Mouse (Mus musculus): ENCODE results near the gene Sspn.

The Sspn gene

DNA sequence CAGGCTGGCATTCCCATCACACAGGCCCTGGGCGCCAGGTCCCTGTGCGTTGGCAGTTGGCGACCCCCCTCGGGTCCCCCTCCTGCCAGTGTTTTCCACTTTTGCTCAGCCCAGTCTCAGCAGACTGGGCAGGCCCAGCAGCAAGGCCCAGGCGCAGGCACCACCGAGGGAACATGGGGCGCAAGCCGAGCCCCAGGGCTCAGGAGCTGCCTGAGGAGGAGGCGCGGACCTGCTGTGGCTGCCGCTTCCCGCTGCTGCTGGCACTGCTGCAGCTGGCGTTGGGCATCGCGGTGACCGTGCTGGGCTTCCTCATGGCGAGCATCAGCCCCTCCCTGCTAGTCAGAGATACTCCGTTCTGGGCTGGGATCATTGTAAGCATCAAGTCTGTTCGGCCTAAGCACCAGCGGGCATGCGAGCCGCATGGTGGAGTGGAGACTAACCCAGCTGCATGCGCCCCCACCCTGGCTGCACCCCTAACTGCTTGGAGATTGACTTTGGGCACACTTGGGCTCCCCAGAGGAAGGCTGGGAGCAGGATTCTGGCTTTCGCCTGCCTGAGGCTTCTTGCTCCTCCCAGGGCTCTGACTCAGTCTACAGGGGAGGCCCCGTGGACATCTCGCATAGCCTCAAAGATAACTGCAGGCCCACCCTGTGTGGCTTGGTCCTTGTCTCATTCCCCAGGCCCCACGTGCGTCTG lies 2.7 kb downstream of the Sspn start:
- DNase-seq (ENCODE audit: low spot score in 2 of 2) = peak; percentile 40 to 59

GRCm38 (mm10) chr6:145934697-145935240 lies 3.3 kb downstream of the Sspn start:
- DNase-seq (ENCODE audit: low spot score in 2 of 2) = no peak

DNA sequence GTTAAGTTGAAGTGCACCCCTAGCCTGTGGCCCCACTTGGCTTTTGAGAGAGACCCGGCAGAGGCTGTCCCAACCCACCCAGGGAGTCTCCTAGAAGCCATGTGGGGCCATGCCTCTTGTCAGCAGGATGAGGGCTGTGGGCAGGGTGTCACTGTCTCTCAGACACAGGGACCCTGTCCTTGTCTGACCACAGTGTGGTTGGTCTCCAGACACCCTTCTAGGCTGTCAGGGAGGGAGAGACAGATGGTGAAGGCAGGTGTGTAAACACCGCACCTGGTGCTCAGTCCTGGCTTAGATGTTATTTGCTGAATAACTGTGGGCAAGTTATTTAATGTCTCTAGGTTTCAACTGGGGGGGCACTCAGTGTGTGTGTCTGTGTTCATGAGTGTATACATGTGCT lies 4.5 kb downstream of the Sspn start:
- DNase-seq (ENCODE audit: low spot score in 2 of 2) = no peak

DNA sequence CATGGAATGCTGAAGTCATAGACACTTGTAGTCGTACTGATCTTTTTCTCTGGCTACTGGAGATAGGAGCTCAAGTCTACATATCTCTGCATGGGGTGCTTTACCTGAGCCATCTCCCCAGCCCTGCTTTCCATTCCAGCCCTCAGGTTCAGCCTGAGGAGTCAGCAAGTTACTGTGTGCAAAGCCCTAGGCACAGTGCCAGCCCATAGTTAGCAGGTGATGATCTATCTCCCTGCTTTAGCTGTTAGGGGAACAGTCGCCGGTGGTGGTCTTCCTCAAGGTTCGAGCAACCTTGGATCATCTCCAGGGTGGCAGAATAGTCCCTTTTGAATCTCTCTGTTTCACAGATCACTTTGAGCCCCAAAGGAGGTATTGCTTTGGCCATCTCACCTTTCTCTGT lies 5.1 kb downstream of the Sspn start:
- DNase-seq (ENCODE audit: low spot score in 2 of 2) = no peak

DNA sequence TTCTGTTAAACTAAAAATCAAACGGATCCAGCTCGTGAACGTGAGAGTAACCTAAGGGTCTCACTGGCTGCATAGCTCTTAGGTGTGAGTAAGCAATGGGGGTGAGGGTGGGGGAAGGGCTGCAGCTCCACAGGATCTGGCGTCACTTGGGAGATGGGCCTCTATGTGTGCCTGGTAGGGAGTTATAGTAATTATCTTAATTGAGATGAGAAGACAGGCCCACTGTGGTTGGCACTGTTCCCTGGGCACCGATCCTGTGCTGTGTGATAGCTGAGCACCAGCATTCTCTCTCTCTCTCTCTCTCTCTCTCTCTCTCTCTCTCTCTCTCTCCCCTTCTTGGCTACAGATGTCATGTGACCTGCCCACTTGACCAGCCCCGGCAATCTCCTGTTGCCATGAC lies 9.4 kb downstream of the Sspn start:
- no peak for DNase-seq (ENCODE audit: low spot score in 2 of 2)

DNA sequence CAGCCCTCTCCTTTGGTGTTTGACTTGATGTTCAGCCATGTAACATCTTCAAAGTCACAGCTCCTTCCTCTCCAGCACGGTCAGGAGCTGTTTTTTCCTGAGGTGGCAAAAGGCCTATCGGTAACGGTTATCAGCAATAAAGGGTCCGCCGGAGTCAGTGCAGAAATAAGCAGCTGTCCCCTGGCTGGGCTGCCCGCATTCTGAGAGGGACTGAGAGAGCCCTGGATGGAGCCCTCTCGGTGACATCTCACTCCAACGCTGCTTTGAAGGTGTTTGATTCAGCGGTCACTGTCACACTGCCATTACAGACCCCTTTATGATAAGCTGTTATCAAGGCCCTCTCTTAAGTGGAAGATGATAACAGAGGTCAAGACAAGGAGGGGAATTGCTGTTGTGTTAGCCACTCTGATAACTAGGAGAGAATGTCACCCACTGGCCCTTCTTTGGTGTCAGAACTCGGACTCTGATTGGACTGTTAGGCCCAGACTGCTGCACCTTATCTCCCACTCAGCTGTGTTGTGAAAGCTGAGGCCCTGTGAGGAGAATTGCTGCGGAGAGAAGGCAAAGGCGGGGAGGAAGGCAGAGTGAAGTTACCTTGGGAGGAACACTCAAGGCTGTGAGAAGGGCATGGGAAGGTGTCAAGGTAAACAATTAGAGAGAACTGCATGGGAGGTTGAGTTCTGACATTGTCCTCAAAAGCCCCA lies 11.0 kb downstream of the Sspn start:
- no peak for DNase-seq (ENCODE audit: low spot score in 2 of 2)

DNA sequence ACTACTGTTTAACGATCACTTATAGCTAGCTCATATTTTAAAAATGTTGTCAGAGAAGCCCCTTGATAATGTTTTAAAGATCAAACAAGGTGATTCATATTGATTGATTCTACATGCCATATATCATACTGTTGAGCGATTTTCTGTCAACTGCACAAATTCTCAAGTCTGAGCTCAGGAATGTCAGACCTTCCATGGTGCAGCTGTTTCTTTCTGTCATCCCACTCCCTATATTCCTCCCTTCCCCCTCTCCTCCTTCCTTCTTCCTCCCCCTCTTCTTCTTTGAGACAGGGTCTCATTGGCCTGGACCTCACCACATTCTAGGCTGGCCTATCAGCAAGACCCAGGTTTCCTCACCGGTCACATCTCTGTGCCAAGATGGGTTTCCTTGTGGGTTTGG lies 12.0 kb downstream of the Sspn start:
- DNase-seq (ENCODE audit: low spot score in 2 of 2) = no peak

DNA sequence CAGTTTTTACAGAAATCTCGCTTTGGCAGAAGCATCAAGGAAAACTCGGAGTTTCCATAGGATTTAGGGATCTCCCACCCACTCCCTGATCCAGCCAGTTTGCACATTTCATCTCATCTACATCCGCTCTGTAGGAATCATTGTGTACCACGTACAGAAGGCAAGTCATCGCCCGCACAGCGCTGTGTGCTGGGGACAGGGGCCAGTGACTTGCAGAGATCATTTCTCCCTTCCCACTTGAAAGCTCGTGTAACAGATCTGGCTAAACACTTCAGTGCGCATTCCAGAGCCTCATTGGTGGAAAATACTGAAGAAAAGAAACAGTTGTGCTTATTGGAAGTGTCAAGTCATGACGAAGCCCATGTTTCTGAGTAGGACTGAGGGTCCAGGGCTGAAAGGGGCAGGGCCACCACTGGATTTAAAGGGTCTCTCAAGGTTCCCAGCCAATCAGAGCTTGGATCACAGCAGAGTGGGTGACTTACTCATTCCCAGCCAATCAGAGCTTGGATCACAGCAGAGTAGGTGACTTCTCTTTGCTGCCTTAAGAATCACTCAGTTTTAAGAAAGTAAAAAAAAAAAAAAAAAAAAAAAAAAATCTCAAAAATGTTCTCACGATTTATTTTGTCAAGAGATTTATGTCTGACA lies 14.4 kb downstream of the Sspn start:
- DNase-seq (ENCODE audit: low spot score in 2 of 2) = no peak

- DNase-seq (ENCODE audit: low spot score in 2 of 2) = no peak
These were observed 17.6 kb downstream of the Sspn start for GRCm38 (mm10) chr6:145949049-145949448.

DNA sequence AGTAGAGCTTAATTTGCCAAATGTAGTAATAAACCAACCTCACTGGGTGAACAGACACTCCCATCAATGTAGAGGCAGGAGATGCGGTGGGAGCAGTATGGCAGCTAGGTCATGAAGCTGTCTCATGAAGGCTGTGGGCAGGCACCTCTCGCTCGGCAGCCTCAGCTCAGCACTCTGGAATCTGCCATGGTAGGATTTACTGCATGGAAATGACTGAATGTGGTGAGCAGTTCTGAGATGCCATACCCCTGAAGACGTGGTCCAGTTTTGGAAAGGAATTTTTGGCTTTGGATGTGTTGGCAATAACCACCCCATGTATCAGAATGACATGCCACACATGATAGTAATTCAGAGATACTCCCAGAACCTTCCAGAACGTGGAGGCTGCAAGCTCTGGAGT lies 19.2 kb downstream of the Sspn start:
- DNase-seq (ENCODE audit: low spot score in 2 of 2) = no peak

GRCm38 (mm10) chr6:145952594-145952993 lies 21.2 kb downstream of the Sspn start:
- DNase-seq (ENCODE audit: low spot score in 2 of 2) = no peak

GRCm38 (mm10) chr6:145953121-145953896 lies 21.9 kb downstream of the Sspn start:
- no peak for DNase-seq (ENCODE audit: low spot score in 2 of 2)

GRCm38 (mm10) chr6:145957427-145957965 lies 26.1 kb downstream of the Sspn start:
- no peak for DNase-seq (ENCODE audit: low spot score in 2 of 2)

DNA sequence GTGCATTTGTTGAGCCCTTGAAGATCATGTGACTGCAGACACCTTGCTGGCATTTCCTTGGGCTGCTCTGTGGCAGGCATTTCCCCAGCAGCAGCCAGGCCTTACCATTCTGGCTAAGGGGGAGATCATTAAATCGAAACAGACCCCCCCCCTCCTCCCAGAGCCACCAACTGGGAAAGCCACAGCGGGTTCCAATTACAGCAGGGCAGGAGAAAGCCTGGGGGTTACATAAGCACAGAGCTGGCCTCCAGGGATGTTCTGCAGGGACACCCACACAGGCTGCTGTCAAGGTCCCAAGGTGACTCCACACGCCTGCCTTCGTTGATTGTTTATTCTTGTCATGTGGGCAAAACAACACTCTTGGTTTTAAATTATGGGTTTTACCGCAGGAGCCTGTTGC lies 26.6 kb downstream of the Sspn start:
- no peak for DNase-seq (ENCODE audit: low spot score in 2 of 2)

- no peak for DNase-seq (ENCODE audit: low spot score in 2 of 2)
These were observed 29.6 kb downstream of the Sspn start for GRCm38 (mm10) chr6:145961047-145961446.

- no peak for DNase-seq (ENCODE audit: low spot score in 2 of 2)
These were observed 32.5 kb downstream of the Sspn start for GRCm38 (mm10) chr6:145963966-145964365.

DNA sequence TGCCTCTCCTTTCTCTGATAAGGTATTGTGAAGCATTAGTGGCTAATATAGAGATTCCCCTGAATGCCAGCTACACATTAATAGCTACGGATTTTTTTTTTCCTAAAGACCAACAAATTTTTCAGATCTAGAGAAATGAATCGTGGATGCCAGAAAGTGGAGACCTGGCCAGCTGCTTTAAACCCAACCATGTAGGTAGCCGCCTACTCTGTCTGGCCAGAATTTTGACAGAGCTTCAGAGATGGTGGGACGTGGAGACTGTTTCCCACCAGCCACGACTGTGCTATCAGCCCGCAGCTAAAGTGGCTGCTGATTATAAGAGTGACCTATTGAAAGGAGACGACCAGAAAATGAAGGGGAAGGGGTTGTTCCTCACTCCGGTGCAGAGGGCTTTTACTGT lies 36.3 kb downstream of the Sspn start:
- no peak for DNase-seq (ENCODE audit: low spot score in 2 of 2)

DNA sequence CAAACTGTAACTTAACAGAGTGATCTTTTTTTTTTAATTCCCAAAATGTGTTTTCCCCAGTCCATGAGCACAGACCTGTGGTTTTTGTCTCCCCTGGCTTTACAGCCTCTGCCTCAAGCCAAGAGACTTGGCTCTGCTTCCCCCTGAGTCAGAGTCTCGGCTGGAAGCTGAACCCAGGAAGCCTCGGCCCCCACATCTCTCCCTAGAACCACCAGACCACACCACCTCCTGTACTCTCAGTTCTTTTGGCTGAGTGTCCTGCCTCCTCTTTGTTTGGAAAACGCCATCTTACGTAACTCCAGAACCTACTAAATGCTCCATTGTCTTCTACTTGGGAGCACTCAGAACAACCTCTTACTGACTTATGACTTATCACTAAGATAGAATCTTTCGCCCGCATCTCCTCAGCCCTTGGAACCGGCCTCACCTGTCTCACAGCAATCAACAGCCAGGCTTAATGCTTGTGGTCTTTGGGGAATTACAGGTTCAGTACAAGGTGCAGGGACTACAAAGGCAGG lies 36.9 kb downstream of the Sspn start:
- no peak for DNase-seq (ENCODE audit: low spot score in 2 of 2)

DNA sequence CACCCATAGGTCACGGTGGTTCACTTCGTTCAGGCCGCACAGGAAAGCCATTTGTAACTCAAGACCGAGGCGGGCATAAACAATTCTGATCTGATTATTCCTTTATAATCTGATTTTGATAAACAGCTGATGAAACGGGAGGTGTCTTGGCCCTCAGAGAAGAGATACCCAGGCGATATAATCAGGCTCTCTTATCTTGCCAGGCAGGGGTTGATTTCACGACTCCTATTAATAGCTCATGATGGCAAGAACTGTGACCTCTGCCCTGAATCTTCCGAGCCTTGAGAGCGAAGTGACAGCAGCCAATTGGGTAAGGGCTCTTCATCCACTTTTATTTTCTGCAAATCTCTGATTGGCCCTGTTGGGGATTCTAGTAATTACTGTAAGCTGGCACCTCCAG lies 37.4 kb downstream of the Sspn start:
- no peak for DNase-seq (ENCODE audit: low spot score in 2 of 2)

- DNase-seq (ENCODE audit: low spot score in 2 of 2) = no peak
These were observed 38.1 kb downstream of the Sspn start for GRCm38 (mm10) chr6:145969572-145969971.

- no peak for DNase-seq (ENCODE audit: low spot score in 2 of 2)
These were observed 40.7 kb downstream of the Sspn start for GRCm38 (mm10) chr6:145972107-145972506.

DNA sequence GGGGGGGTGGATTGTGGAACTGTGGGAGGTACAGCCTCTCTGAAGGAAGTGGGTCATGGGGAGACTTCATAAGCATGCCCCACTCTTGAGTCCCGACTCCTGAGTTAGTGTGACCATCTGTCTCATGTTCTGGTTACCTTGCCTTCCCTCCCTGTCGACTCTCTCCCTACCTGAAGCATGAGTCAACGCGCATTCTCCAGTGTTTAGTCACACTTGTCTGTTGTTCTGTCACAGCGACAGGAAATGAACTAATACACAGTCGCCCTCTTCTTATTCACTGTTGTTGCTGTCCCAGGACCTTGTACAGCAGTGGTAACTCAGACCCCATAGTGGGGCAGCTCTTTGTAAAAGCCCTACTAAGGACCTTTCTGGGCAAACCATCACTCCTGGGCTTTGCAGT lies 41.4 kb downstream of the Sspn start:
- DNase-seq (ENCODE audit: low spot score in 2 of 2) = no peak
